Mouse (Mus musculus) heart, adult 2 months (tissue): ENCODE data around the gene Slc4a5.

Experiments
- CTCF ChIP-seq: fragments of 200-600 bp; IDR thresholded peaks from 2 replicates; pipeline ENCODE4 v1.8.1; 2022; ENCODE audit warnings: antibody characterized with exemption, mild to moderate bottlenecking, moderate library complexity
- EP300 ChIP-seq: fragments of 200-500 bp; IDR thresholded peaks from 2 replicates; pipeline ENCODE4 v1.6.1; 2011; ENCODE audit warnings: low read depth, low read length, control low read depth; ENCODE audit not compliant: insufficient read depth
- POLR2A ChIP-seq: fragments of 200-500 bp; IDR thresholded peaks from 2 replicates; pipeline ENCODE4 v1.6.1; 2011; ENCODE audit warnings: mild to moderate bottlenecking, low read depth, low read length, control low read depth; ENCODE audit not compliant: insufficient read depth

- TF ChIP-seq CTCF = no peak
- TF ChIP-seq POLR2A = no peak
- no peak for TF ChIP-seq EP300
These were observed 48.6 kb upstream of the Slc4a5 start for GRCm38 (mm10) chr6:83171063-83171462.
